Mouse (Mus musculus) megakaryocyte, embryonic 14.5 days (primary cell): ENCODE results near the gene Slc41a2.

Source experiments
- FLI1 ChIP-seq: IDR thresholded peaks from 2 replicates; pipeline ENCODE4 v1.6.1; 2012; ENCODE audit warnings: low read length, inconsistent platforms, mixed read lengths
- GATA1 ChIP-seq: IDR thresholded peaks from 3 replicates; pipeline ENCODE4 v1.6.1; 2012; ENCODE audit warnings: mixed read lengths, low read length, inconsistent platforms, borderline replicate concordance

GRCm38 (mm10) chr10:83337159-83337951 lies at the start of gene Slc41a2:
- TF ChIP-seq FLI1 = no peak
- no peak for TF ChIP-seq GATA1
